Mouse (Mus musculus) ES-E14 (cell line): ENCODE results near the gene C77080.

Source experiments
- CHD2 ChIP-seq: IDR thresholded peaks from 2 replicates; pipeline ENCODE4 v1.6.1; 2014; ENCODE audit warnings: mild to moderate bottlenecking, low read depth, low read length, inconsistent platforms
- HCFC1 ChIP-seq: IDR thresholded peaks from 2 replicates; pipeline ENCODE4 v1.6.1; 2012; ENCODE audit warnings: low read length, inconsistent platforms, borderline replicate concordance; ENCODE audit not compliant: insufficient read depth
- MAFK ChIP-seq: IDR thresholded peaks from 2 replicates; pipeline ENCODE4 v1.6.1; 2014; ENCODE audit warnings: mild to moderate bottlenecking, low read depth, low read length, inconsistent platforms; ENCODE audit not compliant: insufficient read depth
- ZC3H11A ChIP-seq: IDR thresholded peaks from 2 replicates; pipeline ENCODE4 v1.6.1; 2012; ENCODE audit warnings: low read depth, mild to moderate bottlenecking, inconsistent platforms, low read length, borderline replicate concordance
- ZNF384 ChIP-seq: IDR thresholded peaks from 2 replicates; pipeline ENCODE4 v1.6.1; 2012; ENCODE audit warnings: low read depth, low read length, inconsistent platforms

DNA sequence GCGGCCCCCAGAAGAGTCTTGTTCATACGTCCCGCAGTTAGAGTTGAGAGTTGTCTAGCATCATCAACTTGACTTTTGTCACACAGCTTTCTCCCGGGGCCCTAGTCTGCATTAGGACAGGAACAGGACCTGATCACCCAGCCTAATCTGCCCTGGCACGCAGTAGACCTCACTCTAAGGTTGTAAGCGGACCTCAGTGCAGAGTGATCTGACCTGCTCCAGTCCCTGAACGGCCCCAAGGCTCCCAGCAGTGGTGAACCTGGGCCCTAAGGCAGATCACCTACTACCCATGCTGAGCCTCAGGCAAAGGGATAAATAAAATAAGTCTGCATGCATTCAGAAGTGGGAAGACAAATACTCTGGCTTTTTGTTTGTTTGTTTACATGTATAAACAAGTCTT is 11.9 kb downstream of the C77080 start:
- no peak for TF ChIP-seq ZC3H11A
- no peak for TF ChIP-seq HCFC1
- TF ChIP-seq CHD2, result no peak
- no peak for TF ChIP-seq ZNF384
- TF ChIP-seq MAFK, result no peak
